Mouse (Mus musculus) hindbrain, embryonic 11.5 days (tissue): ENCODE measurements around the gene Tagap. TPM values are rescaled to one million over a fixed set of nuclear protein-coding genes. Genes with fewer than 3 reads are reported as not detected.

Experiments used
- ATAC-seq: fragments of 200-750 bp; cut with Nextera tagmentation; 2 replicates; pipeline ENCODE4 v1.8.0; 2017; ENCODE audit warnings: mild to moderate bottlenecking, moderate TSS enrichment, moderate library complexity; ENCODE audit not compliant: low FRiP score
- DNase-seq: peaks from one replicate; pipeline ENCODE4 v3.0.0-alpha.2; 2015; ENCODE audit warnings: low spot score
- H3K27ac ChIP-seq: fragments of 300-500 bp; sonication (generic); 2 replicates; pipeline ENCODE4 v1.5.1; 2014; ENCODE audit warnings: mild to moderate bottlenecking, low read depth, low read length
- H3K27me3 ChIP-seq: fragments of 300-500 bp; sonication (generic); 2 replicates; pipeline ENCODE4 v1.6.1; 2014; ENCODE audit warnings: mild to moderate bottlenecking, low read length, moderate library complexity, mixed read lengths; ENCODE audit not compliant: control insufficient read depth, insufficient read depth
- H3K36me3 ChIP-seq: fragments of 300-500 bp; sonication (generic); 2 replicates; pipeline ENCODE4 v1.6.1; 2014; ENCODE audit warnings: mild to moderate bottlenecking, low read length, moderate library complexity, mixed read lengths; ENCODE audit not compliant: control insufficient read depth, insufficient read depth
- H3K4me1 ChIP-seq: fragments of 300-500 bp; sonication (generic); replicated peaks from 2 replicates; pipeline ENCODE4 v1.6.1; 2014; ENCODE audit warnings: low read length, mixed read lengths; ENCODE audit not compliant: control insufficient read depth, insufficient read depth
- H3K4me2 ChIP-seq: fragments of 300-500 bp; sonication (generic); replicated peaks from 2 replicates; pipeline ENCODE4 v1.6.1; 2014; ENCODE audit warnings: mild to moderate bottlenecking, low read depth, low read length
- H3K4me3 ChIP-seq: fragments of 300-500 bp; sonication (generic); 2 replicates; pipeline ENCODE4 v1.5.1; 2014; ENCODE audit warnings: low read depth, low read length
- H3K9ac ChIP-seq: fragments of 300-500 bp; sonication (generic); 2 replicates; pipeline ENCODE4 v1.6.1; 2014; ENCODE audit warnings: low read depth, low read length
- H3K9me3 ChIP-seq: fragments of 300-500 bp; sonication (generic); 2 replicates; pipeline ENCODE4 v1.6.1; 2016; ENCODE audit warnings: low read length; ENCODE audit not compliant: control insufficient read depth
- WGBS: fragments of 180-500 bp; shearing (Covaris S2); extraction: QIAGEN DNeasy Blood & Tissue Kit; methylation state at CpG from one replicate; pipeline ENCODE4 v1.1.7; 2014; 5-methylcytosine and 5-hydroxymethylcytosine counted together
- polyA plus RNA-seq: library from polyadenylated mRNA; unstranded; fragments of >200 nt; fragmentation: Nextera tagmentation; extraction: Ambion mirVana; gene quantifications from 2 replicates; pipeline ENCODE4 v1.2.1, GENCODE M21; 2014

The Tagap gene
- polyA plus RNA-seq = 0.51 and 0.52 TPM in 2 replicates

DNA sequence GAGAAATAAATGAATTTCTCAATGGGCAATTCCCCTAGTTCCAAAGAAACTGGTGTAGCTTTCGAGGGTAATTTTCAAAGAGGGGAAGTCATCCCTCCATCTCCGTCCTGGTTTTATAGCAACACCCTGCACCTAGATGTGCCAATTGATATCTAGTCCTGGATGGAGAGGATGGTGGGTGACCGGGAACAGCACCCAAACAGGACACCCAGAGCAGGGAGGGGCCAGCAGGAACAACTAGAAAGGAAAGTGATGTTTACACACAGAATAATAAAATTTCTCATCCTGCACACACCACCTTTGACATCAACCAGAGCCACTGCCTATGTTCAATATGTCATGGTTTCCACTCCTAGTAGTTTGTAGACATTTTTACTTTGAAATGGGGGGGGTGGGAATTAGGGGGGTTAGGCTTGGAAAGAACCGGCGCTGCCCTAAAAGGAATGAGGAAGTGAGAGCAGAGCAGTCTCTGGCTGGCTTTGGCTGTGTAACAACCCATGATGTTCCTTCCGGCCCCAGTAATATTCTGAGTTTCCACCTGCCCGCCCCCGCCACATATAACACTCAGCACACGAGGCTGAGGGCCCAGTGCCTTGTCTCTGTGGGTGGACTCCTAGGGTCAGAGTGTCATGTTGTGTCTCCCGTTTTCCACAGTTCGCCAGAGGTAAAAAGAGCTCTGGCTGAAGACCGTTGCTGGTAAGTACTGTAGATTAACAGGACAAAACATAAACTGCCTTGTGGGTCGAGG is at the start of gene Tagap:
TSS of gene Tagap (plus strand) at position 588 of the 748 bp plus-strand sequence.
- Histone ChIP-seq H3K9ac (no peak within 1 kb of the TSS), H3K27me3 (no peaks in the 10 kb centered on the region), H3K4me3 (no peak within 1 kb of the TSS), H3K9me3 (no peaks in the 10 kb centered on the region), H3K4me1 (no peaks in the 10 kb centered on the region), H3K36me3 (no peaks in the 10 kb centered on the region), H3K4me2 (no peak within 1 kb of the TSS), H3K27ac (no peak within 1 kb of the TSS)
- no peak for DNase-seq
- WGBS = 67% methylated on average over 13 of the region's 13 CpGs
- no peak for ATAC-seq

DNA sequence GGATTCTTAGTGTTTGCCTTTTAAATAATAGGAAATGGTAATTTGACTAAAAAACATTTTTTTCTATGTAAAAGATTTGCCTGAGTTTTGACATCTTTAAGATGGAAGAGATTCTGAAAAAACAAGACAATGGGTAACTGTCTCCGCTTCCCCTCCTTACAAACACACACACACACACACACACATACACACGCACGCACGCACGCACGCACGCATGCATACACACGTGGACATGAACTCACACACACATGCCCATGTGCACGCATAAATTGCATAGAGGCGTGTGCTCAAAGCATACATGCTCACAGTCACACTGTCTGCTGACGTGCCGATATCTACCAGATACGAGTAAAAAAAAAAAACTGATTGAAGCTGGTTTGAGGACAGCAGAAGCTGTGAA is 49.3 kb upstream of the Tagap start:
- Histone ChIP-seq H3K9me3 (no peaks in the 10 kb centered on the region), H3K27me3 (no peaks in the 10 kb centered on the region), H3K9ac (no peak overlapping the region), H3K36me3 (no peaks in the 10 kb centered on the region), H3K4me1 (no peaks in the 10 kb centered on the region), H3K4me3 (no peak overlapping the region), H3K27ac (no peak overlapping the region), H3K4me2 (no peak overlapping the region)
- no peak for ATAC-seq
- 88% methylated on average over 13 of the region's 13 CpGs for WGBS
- no peak for DNase-seq

DNA sequence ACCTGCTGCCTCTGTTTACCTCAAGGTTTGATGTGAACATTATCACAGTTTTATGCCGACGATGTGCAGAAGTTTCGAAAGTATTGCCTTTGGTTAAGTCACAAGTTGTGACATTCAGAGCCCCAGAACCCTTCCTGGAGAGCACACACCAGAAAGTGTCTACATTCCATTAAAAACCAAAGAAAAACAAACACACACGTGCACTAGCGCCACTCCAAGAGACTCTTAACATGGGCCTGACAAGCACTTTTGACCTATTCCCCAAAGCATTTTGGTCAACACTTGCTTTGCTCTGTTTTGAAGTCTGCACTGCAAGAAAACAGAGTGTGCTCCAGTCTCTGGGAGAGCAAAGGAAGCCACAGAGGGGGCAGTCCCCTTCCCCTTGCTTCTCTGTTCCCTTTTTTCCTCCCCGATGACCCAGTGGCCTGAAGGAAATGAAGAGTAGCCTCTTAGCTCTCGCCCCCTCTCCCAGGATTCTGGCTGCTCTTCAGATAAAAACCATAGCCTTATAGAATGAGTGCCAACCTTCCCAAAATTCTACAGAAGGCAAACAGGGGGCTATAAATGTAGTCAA is 48.5 kb upstream of the Tagap start:
- DNase-seq (no peak), ATAC-seq (no peak)
- WGBS = 61% methylated on average over 7 of the region's 7 CpGs

DNA sequence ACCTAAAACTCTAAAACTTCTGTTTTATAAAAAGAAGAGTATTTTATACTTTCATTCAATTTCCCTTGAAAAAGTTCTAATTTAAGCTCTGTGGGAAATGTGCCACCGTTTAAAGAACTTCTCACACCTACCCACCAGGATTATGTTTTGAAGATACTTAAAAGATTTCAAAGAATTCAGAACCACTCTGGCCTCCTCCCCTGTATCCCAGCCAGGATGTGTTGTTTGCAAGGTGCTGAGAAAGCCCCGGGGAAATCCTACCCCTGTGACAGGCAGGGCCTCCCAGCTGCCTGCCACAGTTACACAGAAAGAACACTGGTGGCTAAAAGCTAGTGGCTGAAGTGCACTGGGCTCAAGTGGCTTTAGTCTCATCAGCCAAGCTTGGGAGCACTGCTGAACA is 47.9 kb upstream of the Tagap start:
- no peaks in the 10 kb centered on the region for H3K36me3 ChIP-seq
- no peak overlapping the region for H3K27ac ChIP-seq
- H3K4me3 ChIP-seq = no peak overlapping the region
- no peak for ATAC-seq
- no peak overlapping the region for H3K9ac ChIP-seq
- no peak for DNase-seq
- no peaks in the 10 kb centered on the region for H3K9me3 ChIP-seq
- H3K4me2 ChIP-seq = no peak overlapping the region
- 61% methylated on average over 2 of the region's 2 CpGs for WGBS
- H3K27me3 ChIP-seq = no peaks in the 10 kb centered on the region
- H3K4me1 ChIP-seq = no peaks in the 10 kb centered on the region

More for the DNA sequence above, 48.5 kb upstream of the Tagap start:
- no peaks in the 10 kb centered on the region for H3K9me3 ChIP-seq
- no peak overlapping the region for H3K9ac ChIP-seq
- no peaks in the 10 kb centered on the region for H3K27me3 ChIP-seq
- H3K4me1 ChIP-seq = no peaks in the 10 kb centered on the region
- no peaks in the 10 kb centered on the region for H3K36me3 ChIP-seq
- H3K4me2 ChIP-seq = no peak overlapping the region
- H3K4me3 ChIP-seq = no peak overlapping the region
- no peak overlapping the region for H3K27ac ChIP-seq

DNA sequence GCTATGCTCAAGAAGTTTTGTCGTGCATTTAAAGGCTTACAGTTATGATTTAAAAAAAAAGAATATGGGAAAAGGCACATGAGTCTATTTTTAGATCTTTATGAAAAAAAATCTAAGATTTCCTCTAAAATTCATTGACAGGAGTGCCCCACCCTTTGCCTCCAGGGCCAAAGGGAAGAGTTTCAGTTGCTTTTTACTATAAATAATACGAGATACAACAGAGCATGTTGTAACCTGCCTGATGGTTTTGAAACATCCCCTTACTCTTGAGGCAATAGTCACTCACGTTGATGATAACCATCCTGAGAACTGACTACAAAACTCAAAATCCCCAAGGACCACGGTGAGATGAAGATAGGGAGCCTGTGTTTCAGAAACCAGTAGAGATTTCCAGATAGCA is 46.3 kb upstream of the Tagap start:
- ATAC-seq (no peak), DNase-seq (no peak)
- Histone ChIP-seq H3K4me3 (no peak overlapping the region), H3K36me3 (no peaks in the 10 kb centered on the region), H3K9ac (no peak overlapping the region), H3K4me1 (no peaks in the 10 kb centered on the region), H3K27me3 (no peaks in the 10 kb centered on the region), H3K9me3 (no peaks in the 10 kb centered on the region), H3K27ac (no peak overlapping the region), H3K4me2 (no peak overlapping the region)
- WGBS = 91% methylated on average over 4 of the region's 4 CpGs

DNA sequence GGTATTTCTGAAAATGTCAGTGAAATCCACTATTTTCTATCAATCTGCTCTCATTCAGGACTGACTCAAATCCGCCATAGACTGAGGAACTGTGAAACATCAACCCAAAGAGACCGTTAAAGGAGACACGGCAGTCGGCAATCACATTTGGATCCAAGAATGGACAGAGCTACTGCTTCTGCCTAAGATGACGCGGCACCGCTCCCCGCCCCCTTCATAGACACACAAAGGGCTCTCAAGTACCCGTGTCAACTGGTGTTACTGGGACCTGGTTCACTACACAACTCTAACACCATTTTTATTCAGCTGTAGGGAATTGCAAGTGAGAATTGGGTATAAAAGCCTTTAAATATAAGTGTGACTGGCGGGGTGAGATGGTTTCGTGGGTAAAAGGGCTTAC is 42.7 kb upstream of the Tagap start:
- no peak overlapping the region for H3K9ac ChIP-seq
- no peak for DNase-seq
- WGBS = 90% methylated on average over 11 of the region's 11 CpGs
- no peak overlapping the region for H3K4me2 ChIP-seq
- no peak for ATAC-seq
- no peaks in the 10 kb centered on the region for H3K4me1 ChIP-seq
- H3K36me3 ChIP-seq = no peaks in the 10 kb centered on the region
- H3K9me3 ChIP-seq = no peaks in the 10 kb centered on the region
- H3K27me3 ChIP-seq = no peaks in the 10 kb centered on the region
- no peak overlapping the region for H3K27ac ChIP-seq
- no peak overlapping the region for H3K4me3 ChIP-seq

DNA sequence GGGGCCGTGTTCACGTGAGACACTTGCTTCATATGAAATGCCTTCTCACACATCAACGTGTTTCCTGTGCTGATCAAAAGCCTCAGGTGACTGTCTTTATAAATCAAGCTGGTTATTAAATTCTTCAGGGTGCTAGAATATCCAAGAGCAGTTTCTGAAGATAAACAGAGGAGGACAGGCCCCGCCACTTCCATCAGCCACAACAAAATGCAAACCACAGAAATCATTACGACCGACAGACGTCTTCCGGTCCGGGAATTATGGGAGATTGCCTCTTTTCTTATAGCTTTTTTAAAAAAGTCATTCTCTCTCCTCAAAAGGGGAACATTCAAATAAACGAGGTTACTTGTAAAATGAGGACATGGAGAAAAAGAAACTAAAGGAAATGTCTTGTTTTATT is 41.2 kb upstream of the Tagap start:
- H3K4me1 ChIP-seq = no peaks in the 10 kb centered on the region
- no peak for DNase-seq
- no peaks in the 10 kb centered on the region for H3K36me3 ChIP-seq
- WGBS = 88% methylated on average over 10 of the region's 10 CpGs
- no peaks in the 10 kb centered on the region for H3K27me3 ChIP-seq
- no peak overlapping the region for H3K4me3 ChIP-seq
- H3K4me2 ChIP-seq = no peak overlapping the region
- H3K9ac ChIP-seq = no peak overlapping the region
- no peak overlapping the region for H3K27ac ChIP-seq
- no peak for ATAC-seq
- no peaks in the 10 kb centered on the region for H3K9me3 ChIP-seq

DNA sequence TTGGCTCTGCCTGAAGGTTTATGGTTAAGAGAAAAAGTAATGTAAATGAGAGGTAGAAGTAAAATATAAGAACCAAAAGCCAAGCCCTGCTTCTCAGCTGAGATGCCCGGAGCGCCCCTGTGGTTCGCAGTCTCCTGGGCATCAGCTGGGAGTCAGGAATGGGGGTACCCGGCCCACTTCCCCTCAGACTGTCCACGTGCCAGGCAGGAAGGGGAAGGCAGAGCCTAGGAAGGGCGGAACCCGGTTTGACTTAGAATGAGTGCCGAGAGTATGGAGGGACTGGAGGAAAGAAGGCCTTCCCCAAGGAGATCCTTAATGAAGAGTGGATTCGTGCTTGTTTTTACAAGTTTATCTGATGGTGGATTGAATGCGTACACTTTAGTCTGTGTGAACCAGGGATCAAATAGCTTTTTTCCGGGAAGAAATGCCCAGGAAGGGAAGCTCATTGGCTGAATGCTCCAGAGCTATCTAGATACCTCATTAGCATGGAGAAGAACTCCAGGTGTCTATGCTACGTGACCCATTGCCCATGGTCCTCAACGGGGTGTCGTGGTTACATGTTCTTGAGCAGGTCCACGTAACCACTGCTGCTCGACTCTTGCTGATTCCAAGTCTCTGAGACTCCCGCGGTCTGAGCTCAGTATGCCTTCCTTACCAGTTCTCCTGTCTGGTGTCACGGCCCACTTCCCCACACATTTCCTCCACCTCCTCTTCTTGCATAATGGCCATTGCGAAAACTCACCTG is 38.6 kb upstream of the Tagap start:
- Histone ChIP-seq H3K9me3 (no peaks in the 10 kb centered on the region), H3K27ac (no peak overlapping the region), H3K4me2 (no peak overlapping the region), H3K4me3 (no peak overlapping the region), H3K27me3 (no peaks in the 10 kb centered on the region), H3K9ac (no peak overlapping the region), H3K36me3 (no peaks in the 10 kb centered on the region), H3K4me1 (no peaks in the 10 kb centered on the region)
- 92% methylated on average over 20 of the region's 20 CpGs for WGBS
- ATAC-seq (no peak), DNase-seq (no peak)
